Mouse (Mus musculus) cerebellum, postnatal 10 days (tissue): ENCODE data around the gene Dus1l.
"Not testable (repeated sequence)": the region's sequence is repeated elsewhere in the genome, so short reads cannot be mapped to it uniquely, and the experiment has no call there.

Experiments used
- DNase-seq, 2 experiments: peaks; one replicate each; pipeline ENCODE4 v3.0.0; 2021; ENCODE audit warnings: mixed read lengths in 2 of 2

The Dus1l gene

DNA sequence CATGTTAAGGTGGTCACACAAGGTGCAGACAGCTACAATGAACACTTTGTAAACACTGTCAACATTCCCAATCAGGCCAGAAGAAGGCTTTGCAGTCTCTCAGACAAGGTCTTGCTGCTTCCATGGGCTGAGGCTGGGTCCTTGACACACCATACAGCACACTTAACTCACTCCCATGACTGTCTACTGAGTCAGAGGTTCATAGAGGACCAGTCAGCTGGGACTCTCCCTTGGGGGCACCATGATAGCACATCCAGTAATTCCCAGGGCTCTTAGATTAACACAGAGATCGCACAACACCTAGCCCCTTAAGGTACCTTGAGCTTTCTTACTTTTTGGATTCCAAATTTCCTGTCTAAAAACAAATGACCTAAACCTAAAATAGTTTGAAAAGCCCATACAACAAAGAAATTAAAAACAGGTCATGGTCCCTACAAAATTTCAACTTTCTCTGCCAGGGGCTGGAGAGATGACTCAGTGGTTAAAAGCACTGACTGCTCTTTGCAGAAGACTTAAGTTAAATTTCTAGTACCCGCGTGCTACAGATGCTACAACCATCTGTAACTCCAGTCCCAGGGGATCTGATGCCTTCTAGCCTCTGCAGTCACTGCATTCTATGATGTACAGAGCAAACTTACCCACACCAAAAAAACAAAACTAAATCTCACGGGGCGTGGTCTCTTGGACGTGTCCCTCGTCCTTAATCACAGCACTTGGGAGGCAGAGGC, 22.6 kb downstream of the Dus1l start:
- no peak for DNase-seq

DNA sequence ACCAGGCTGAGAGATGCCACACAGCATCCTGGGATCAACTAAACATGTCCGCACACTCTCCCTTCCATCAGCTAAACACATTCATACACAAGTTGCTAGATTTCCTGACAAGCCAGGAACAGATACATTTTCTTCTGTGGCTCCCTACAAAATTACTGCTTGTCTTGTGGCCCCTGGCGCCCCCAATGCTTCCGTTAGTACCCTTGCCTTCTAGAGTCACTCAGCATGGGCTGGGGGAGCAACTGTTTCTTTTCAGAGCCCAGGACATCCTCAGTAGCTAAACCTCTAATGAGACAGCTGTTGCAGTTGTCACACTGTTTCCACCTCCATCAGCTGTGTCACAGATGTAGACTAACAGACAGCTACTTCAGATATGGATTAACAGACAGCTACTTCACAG, 23.5 kb downstream of the Dus1l start:
- DNase-seq, result no peak

DNA sequence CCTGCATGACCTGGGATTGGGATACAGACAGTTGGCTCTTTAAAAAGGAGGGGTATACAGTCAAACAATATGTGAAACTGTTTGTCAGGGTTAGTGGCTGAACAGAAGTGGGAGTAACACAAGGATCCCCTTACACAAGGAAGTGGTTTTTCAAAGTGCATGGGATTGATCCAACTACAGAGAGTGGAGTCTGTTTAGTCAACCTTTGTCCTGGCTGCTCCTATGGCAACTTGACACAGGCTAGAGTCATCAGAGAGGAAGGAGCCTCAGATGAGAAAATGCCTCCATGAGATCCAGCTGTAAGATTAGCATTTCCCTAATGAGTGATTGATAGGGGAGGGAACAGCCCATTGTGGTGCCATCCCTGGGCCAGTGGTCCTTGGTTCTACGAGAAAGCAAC, 28.0 kb downstream of the Dus1l start:
- DNase-seq, result no peak

DNA sequence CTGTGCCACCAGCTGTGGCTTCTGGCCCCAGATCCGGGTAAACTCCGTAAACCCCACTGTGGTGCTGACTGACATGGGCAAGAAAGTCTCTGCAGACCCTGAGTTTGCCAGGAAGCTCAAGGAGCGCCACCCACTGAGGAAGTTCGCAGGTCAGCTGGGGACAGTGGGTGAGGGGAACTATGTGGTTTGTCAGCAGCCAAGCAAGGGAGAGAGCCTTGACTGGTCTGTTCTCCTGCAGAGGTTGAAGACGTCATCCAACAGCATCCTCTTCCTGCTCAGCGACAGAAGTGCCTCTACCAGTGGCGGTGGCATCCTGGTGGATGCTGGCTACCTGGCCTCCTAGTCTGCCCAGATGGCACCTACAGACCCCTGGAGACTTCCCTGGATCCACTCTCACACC, 29.2 kb downstream of the Dus1l start:
- DNase-seq, result not testable (repeated sequence)

DNA sequence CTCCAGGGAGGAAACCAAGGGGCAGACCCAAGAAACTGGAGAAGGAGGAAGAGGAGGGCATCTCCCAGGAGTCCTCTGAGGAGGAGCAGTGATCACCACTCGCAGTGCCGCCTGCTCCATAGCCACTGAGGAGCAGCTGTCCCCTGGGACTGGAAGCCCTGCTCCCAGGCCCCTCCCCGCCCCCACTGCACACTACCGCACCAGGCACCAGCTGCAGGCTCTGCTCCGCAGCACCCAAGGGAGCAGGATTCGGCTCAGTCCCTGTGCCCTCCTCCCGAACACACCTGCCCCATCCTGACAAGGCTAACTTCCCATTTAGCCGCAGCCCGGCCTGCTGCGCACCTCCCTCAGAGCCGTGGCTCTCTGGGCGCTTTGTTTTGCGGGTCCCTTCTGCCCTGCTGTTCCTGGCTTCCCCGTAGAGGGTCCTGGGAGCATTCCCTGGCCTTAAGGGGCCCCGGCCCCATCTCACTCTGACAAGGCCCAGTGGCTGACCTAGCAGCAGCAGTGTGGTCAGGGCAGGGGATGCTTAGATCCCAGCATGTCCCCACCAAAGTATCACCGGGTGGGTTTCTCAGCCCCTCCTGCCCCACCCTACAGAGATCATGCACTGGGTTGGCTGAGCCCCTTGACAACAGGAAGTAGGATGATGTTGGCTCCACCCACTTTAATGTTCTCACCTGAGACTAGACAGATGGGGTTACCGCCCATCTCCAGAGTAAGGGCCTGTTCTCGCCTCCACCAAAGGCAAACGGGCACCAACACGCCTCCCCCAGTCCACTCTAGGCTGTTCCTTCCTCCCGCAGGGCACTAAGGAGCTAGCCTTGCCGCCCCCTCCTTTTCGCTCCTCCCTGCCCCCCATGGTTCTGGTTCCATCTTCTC, 32.8 kb downstream of the Dus1l start:
- not testable (repeated sequence) for DNase-seq

DNA sequence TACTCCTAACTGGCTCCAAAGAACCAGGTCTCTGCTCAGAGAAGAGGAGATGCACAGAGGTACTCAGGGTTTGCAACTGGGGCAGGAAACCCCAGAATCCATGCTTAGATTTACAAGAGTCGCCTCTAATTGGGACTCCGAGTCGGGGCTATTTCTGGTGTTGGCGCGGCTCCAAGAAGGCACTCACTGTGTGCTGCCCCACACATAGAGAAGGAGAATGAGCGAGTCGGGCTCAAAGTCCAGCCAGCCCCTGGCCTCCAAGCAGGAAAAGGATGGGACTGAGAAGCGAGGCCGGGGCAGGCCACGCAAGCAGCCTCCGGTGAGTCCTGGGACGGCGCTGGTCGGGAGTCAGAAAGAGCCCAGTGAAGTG, 33.5 kb downstream of the Dus1l start, which contains the start of gene Hmga1b:
Gene Hmga1b (plus strand): TSS at position 123 of the 370 bp plus-strand sequence.
- DNase-seq, result not testable (repeated sequence)

DNA sequence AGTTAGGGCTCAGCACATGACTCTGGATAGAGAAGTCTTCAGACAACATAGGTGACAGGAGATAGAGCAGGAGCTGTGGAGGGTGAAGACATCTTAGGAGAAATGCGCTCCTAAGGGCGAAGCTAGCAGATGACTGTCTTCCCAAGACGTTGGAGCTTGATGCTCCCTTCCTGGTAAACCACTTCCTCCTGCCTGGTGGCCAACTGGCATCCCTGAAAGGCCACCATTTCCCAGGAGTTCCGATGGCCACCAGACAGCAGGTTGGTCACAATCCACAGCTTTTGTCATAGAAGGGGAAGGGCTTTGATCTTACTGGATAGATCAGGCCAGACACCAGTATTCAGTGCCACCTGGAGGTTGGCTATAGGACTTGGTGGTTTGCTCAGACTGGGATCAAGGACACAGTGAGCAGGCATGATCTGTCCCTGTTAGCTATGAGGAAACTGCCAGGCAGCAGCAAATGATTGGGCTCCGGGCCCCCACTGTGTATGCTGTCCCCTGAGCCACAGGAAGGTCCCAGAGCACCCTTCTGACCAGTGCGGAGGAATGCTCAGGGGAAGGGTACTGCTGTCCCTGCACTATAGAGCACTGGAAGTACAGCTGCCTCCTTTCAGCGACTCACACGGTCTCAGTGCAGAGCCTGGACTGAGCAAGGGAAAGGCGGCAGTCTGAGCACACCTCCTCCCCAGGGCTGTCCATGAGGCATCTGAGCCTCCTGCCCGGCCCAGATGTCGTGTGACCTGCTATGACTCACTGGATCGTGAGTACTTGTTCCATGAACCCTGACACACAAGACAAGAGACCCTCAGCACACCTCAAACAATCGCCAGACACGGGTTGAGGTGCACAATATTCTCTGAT, 34.2 kb downstream of the Dus1l start:
- no peak for DNase-seq

DNA sequence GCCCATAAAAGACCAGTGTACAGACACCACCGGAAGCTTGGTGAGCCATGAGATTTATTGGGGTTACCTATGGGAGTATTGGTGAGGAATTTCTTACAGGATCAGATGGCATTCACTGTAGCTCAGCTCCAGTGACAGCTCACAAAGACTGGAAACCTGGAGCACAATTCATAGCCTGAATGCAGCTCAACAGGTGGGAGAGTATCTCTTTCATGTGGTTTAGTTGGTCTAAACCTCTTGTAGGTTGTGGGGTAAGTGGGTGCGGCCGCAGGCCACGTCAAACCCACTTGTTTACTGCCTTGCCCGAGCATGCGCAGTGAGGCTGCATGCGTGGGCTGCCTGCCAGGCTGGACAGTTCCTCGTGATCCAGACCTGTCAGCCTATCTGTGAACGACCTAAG, 36.0 kb downstream of the Dus1l start:
- DNase-seq, result no peak

DNA sequence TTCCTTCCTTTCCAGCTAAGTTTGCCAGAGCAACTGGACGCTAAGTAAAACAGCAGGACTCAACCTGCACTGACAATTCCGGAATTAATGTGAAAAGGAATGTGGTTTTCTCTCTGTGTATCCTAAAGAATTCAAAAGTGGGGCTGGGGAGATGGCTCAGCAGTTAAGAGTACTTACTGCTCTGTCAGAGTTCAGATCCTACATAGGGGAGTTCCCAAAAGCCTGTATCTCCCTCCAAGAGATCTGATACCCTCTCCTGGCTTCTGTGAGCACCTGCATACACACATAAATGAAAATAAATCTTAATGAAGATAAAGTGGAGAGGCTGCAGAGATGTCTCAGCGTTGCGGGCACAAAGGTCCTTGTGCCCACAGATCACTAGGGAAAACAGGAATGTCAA, 44.6 kb downstream of the Dus1l start:
- no peak for DNase-seq

DNA sequence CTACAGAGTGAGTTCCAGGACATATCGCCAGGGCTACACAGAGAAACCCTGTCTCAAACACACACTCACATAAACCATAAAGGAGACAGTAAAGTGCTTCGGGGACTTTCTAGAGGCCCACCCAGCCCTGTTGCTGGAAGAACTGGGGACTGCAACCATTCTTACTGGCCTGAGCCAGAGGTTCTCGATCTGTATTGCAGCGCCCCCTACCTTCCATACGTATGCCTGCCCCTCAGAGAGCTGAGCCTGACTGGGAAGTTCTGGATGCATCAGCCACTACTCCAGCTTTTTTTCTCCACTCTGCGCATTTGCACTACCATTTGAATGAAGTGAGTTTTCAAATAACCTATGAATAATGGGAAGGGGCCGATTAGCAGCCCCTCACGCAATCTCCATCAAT, 46.8 kb downstream of the Dus1l start:
- DNase-seq, result peak; percentile 43 to 44

DNA sequence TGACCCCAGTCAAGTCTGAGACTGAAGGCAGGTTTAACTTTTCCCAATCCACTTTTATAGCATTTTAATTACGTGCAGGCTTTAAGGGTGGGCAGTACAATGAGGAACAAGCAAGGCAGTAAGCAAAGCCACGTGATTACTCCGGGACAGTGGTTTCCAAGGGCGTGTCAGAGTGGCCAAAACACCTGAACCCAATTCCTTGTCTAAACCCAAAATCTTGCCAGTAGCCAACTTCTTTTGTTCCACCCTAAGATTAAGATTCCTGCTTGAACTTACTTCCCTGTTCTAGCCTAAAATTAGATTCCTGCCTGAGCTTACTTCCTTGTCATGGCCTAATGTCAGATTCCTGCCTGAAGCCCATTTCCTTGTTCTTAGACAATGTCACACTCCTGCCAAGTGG, 48.2 kb downstream of the Dus1l start:
- DNase-seq, result no peak

DNA sequence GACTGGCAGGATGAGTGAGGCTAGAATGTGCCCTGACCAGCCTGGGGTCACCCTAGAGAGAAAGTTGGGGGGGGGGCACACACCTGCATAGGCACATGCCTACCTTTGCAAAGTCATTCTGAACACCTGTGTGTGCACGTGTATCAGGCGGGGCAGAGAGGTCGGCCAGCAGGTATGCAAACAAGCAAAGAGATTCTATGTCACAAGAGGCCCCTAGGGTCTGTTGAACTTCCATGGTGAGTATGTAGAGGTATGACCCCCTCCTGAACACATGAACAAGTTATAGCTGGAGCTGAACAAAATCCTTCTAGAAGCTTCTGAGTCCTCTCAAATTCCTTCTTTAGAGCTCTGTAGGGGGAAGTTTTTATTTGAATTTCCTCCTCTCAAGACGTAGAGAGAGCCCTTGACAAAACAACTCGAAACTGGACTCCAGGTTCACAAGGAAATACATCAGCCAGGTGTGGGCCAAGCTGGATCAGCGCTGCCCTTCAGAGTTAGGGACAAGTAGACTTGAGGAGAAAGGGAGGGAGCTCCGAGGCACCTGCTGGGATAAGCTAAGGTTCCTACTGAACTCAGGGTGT, 52.0 kb downstream of the Dus1l start:
- no peak for DNase-seq

DNA sequence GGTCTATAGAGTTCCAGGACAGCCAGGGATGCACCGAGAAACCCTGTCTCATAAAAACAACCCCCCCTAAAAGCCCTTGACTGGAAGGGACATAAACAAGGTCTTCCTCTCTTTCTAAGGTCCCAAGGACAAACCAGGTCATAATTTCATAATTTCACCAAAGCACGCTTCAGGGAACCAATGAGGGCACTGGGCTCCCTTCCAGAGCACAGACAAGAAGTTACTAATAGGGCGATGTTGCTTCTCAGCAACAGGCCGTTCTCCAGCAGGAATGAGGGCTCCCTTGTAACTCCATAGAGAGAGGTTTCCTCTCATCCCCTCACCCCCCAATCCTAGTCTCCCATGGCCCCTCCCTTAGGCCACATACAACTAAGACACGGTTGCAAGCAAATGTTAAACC, 55.2 kb downstream of the Dus1l start:
- DNase-seq, result no peak
